Mouse (Mus musculus): Measurements from ENCODE around the gene Ahdc1.

GRCm38 (mm10) chr4:133080862-133081261, 69.8 kb downstream of the Ahdc1 start:
- TF ChIP-seq CTCF (IDR thresholded peaks at IDR 0.05; ENCODE audit: low read depth) (no peak), EP300 (IDR thresholded peaks at IDR 0.05; ENCODE audit: low read depth) (no peak)

Data from liver, embryonic 14.5 days (tissue).